Mouse (Mus musculus) heart, embryonic 16.5 days (tissue): ENCODE data around the gene Dync2li1. TPM values are rescaled to one million over a fixed set of nuclear protein-coding genes. Genes with fewer than 3 reads are reported as not detected.
A peak's percentile ranks its signal among the peaks of the same experiment; 100 is the strongest.

Experiments
- ATAC-seq: fragments of 200-750 bp; cut with Nextera tagmentation; replicated peaks from 2 replicates; pipeline ENCODE4 v1.8.0; 2017; ENCODE audit warnings: moderate number of reproducible peaks; ENCODE audit not compliant: insufficient read depth, low FRiP score; ENCODE audit errors: extremely low read depth
- H3K27ac ChIP-seq: fragments of 300-500 bp; sonication (generic); 2 replicates; pipeline ENCODE4 v1.5.1; 2014; ENCODE audit warnings: mild to moderate bottlenecking, low read length, control low read depth, moderate library complexity
- H3K27me3 ChIP-seq: fragments of 300-500 bp; sonication (generic); 2 replicates; pipeline ENCODE4 v1.6.1; 2014; ENCODE audit warnings: low read length, mixed read lengths; ENCODE audit not compliant: control insufficient read depth, insufficient read depth
- H3K36me3 ChIP-seq: fragments of 300-500 bp; sonication (generic); 2 replicates; pipeline ENCODE4 v1.6.1; 2014; ENCODE audit not compliant: control insufficient read depth, insufficient read depth
- H3K4me1 ChIP-seq: fragments of 300-500 bp; sonication (generic); 2 replicates; pipeline ENCODE4 v1.6.1; 2014; ENCODE audit warnings: low read length, mixed read lengths; ENCODE audit not compliant: control insufficient read depth, insufficient read depth
- H3K4me2 ChIP-seq: fragments of 300-500 bp; sonication (generic); 2 replicates; pipeline ENCODE4 v1.6.1; 2014; ENCODE audit warnings: low read depth, mild to moderate bottlenecking, control low read depth, low read length
- H3K4me3 ChIP-seq: fragments of 300-500 bp; sonication (generic); 2 replicates; pipeline ENCODE4 v1.5.1; 2014; ENCODE audit warnings: mild to moderate bottlenecking, control low read depth, low read length
- H3K9ac ChIP-seq: fragments of 300-500 bp; sonication (generic); 2 replicates; pipeline ENCODE4 v1.6.1; 2014; ENCODE audit warnings: low read length, control low read depth
- H3K9me3 ChIP-seq: fragments of 300-500 bp; sonication (generic); replicated peaks from 2 replicates; pipeline ENCODE4 v1.6.1; 2016; ENCODE audit warnings: low read length; ENCODE audit not compliant: control insufficient read depth
- WGBS: fragments of 180-500 bp; shearing (Covaris S2); extraction: QIAGEN DNeasy Blood & Tissue Kit; methylation state at CpG from one replicate; pipeline ENCODE4 v1.1.7; 2014; 5-methylcytosine and 5-hydroxymethylcytosine counted together
- polyA plus RNA-seq: library from polyadenylated mRNA; unstranded; fragments of >200 nt; fragmentation: Nextera tagmentation; extraction: Ambion mirVana; gene quantifications from 2 replicates; pipeline ENCODE4 v1.2.1, GENCODE M21; 2015

Gene Dync2li1
- polyA plus RNA-seq, 1 experiment from 2014 or later: 11.7 TPM

DNA sequence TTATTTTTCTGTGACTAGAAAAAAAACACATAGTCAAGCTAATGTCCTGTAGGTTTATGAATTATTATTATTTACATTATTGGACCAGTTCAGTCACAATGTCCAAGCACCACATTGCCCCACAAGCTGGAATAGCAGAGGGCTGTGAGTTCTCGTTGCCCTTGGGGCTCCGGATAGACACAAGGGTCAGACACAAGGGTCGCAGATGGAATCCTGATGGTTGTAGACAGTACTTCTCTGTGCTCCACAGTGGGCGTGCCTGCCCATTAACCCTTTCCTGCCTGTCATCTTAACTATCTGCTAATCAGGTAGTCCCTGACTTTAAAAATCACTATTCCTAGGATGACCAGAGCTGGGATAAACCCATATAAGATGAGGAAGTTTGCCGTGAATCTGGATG, 31.9 kb downstream of the Dync2li1 start:
- WGBS: 39% methylated on average over 5 of the region's 5 CpGs
- Histone ChIP-seq H3K9ac (no peak overlapping the region), H3K36me3 (no peaks in the 10 kb centered on the region), H3K4me3 (no peak overlapping the region), H3K9me3 (no peaks in the 10 kb centered on the region), H3K27me3 (no peaks in the 10 kb centered on the region), H3K27ac (no peak overlapping the region), H3K4me2 (no peak overlapping the region), H3K4me1 (no peaks in the 10 kb centered on the region; the same call in 1 of the 2 replicates)
- ATAC-seq: no peak

- no peaks in the 10 kb centered on the region for H3K27me3 ChIP-seq
- no peaks in the 10 kb centered on the region for H3K9me3 ChIP-seq
- no peaks in the 10 kb centered on the region for H3K36me3 ChIP-seq
- H3K9ac ChIP-seq: no peak overlapping the region
- 79% methylated on average over 8 of the region's 8 CpGs for WGBS
- no peak overlapping the region for H3K4me3 ChIP-seq
- no peak overlapping the region for H3K27ac ChIP-seq
- no peak for ATAC-seq
- H3K4me1 ChIP-seq: no peaks in the 10 kb centered on the region; the same call in 1 of the 2 replicates
- no peak overlapping the region for H3K4me2 ChIP-seq
Observed at GRCm38 (mm10) chr17:84658951-84659350, 32.7 kb downstream of the Dync2li1 start.

GRCm38 (mm10) chr17:84665053-84665452, 38.8 kb downstream of the Dync2li1 start:
- H3K36me3 ChIP-seq: no peaks in the 10 kb centered on the region
- no peaks in the 10 kb centered on the region for H3K27me3 ChIP-seq
- H3K4me3 ChIP-seq: no peak overlapping the region
- H3K4me2 ChIP-seq: no peak overlapping the region
- peaks cover 3% of the 10 kb centered on the region; the same call in 1 of the 2 replicates for H3K4me1 ChIP-seq
- ATAC-seq: no peak
- 30% methylated on average over 10 of the region's 10 CpGs for WGBS
- no peaks in the 10 kb centered on the region for H3K9me3 ChIP-seq
- H3K27ac ChIP-seq: no peak overlapping the region
- no peak overlapping the region for H3K9ac ChIP-seq

- H3K9ac ChIP-seq: no peak overlapping the region
- no peaks in the 10 kb centered on the region for H3K27me3 ChIP-seq
- no peak overlapping the region for H3K4me3 ChIP-seq
- no peak overlapping the region for H3K4me2 ChIP-seq
- no peak overlapping the region for H3K27ac ChIP-seq
- H3K9me3 ChIP-seq: no peaks in the 10 kb centered on the region
- 40% methylated on average over 9 of the region's 9 CpGs for WGBS
- ATAC-seq: no peak
- no peaks in the 10 kb centered on the region for H3K36me3 ChIP-seq
- H3K4me1 ChIP-seq: peaks cover 3% of the 10 kb centered on the region; the same call in 1 of the 2 replicates
Observed at GRCm38 (mm10) chr17:84665691-84666090, 39.4 kb downstream of the Dync2li1 start.

- no peaks in the 10 kb centered on the region for H3K27me3 ChIP-seq
- H3K4me2 ChIP-seq: no peak overlapping the region
- no peaks in the 10 kb centered on the region for H3K9me3 ChIP-seq
- 87% methylated on average over 3 of the region's 3 CpGs for WGBS
- H3K4me3 ChIP-seq: no peak overlapping the region
- no peaks in the 10 kb centered on the region for H3K36me3 ChIP-seq
- H3K27ac ChIP-seq: no peak overlapping the region
- no peak overlapping the region for H3K9ac ChIP-seq
- no peak for ATAC-seq
- H3K4me1 ChIP-seq: peaks cover 3% of the 10 kb centered on the region; the same call in 1 of the 2 replicates
Observed at GRCm38 (mm10) chr17:84667848-84668247, 41.6 kb downstream of the Dync2li1 start.

- ATAC-seq: no peak
- H3K36me3 ChIP-seq: no peaks in the 10 kb centered on the region
- H3K4me2 ChIP-seq: no peak overlapping the region
- H3K9ac ChIP-seq: no peak overlapping the region
- peaks cover 7% of the 10 kb centered on the region for H3K4me1 ChIP-seq
- H3K27ac ChIP-seq: no peak overlapping the region
- H3K4me3 ChIP-seq: no peak overlapping the region
- H3K27me3 ChIP-seq: no peaks in the 10 kb centered on the region; the same call in 1 of the 2 replicates
- H3K9me3 ChIP-seq: no peaks in the 10 kb centered on the region
- 66% methylated on average over 16 of the region's 16 CpGs for WGBS
Observed at GRCm38 (mm10) chr17:84672376-84673369, 46.4 kb downstream of the Dync2li1 start.

- Histone ChIP-seq H3K4me2 (no peak overlapping the region), H3K4me1 (peaks cover 7% of the 10 kb centered on the region), H3K36me3 (no peaks in the 10 kb centered on the region), H3K9me3 (no peaks in the 10 kb centered on the region), H3K4me3 (no peak overlapping the region), H3K27me3 (no peaks in the 10 kb centered on the region; the same call in 1 of the 2 replicates), H3K9ac (no peak overlapping the region), H3K27ac (no peak overlapping the region)
- 55% methylated on average over 7 of the region's 7 CpGs for WGBS
- ATAC-seq: no peak
Observed at GRCm38 (mm10) chr17:84674048-84674447, 47.8 kb downstream of the Dync2li1 start.

GRCm38 (mm10) chr17:84675204-84675603, 48.9 kb downstream of the Dync2li1 start:
- Histone ChIP-seq H3K4me1 (peaks cover 7% of the 10 kb centered on the region), H3K4me3 (no peak overlapping the region), H3K9ac (no peak overlapping the region), H3K9me3 (no peaks in the 10 kb centered on the region), H3K4me2 (no peak overlapping the region), H3K27ac (no peak overlapping the region), H3K27me3 (no peaks in the 10 kb centered on the region; the same call in 1 of the 2 replicates), H3K36me3 (no peaks in the 10 kb centered on the region)
- WGBS: 43% methylated on average over 4 of the region's 4 CpGs
- no peak for ATAC-seq

DNA sequence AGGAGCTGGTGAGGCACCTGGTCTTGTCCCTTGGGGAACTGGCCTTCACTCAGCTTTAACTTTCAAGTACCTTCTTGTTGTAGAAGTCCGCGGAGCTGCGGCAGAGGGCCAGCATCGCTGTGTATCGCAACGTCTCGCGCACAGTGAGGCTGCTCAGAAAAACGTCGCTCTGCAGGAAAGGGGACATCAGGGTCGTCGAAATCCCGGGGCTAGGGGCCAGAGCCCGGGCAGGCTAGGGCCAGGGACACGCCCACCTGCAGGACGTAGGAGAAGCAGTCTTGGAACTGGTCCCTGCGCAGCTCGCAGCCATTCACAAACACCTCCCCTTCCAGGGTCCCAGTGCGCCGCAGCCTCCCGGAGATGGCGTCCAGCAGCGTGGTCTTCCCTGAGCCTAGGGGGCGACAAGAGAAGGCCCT, 49.7 kb downstream of the Dync2li1 start, which contains the start of gene Abcg8:
Abcg8 (plus strand) TSS at position 352 of the 416 bp plus-strand sequence.
- 2% methylated on average over 24 of the region's 24 CpGs for WGBS
- H3K27ac ChIP-seq: no peak within 1 kb of the TSS
- peak within 1 kb of the TSS; percentile 55 for H3K4me3 ChIP-seq
- ATAC-seq: no peak
- H3K4me1 ChIP-seq: peaks cover 7% of the 10 kb centered on the region
- no peaks in the 10 kb centered on the region for H3K36me3 ChIP-seq
- H3K9ac ChIP-seq: peak within 1 kb of the TSS; percentile 39
- H3K9me3 ChIP-seq: no peaks in the 10 kb centered on the region
- H3K27me3 ChIP-seq: no peaks in the 10 kb centered on the region; the same call in 1 of the 2 replicates
- H3K4me2 ChIP-seq: peak within 1 kb of the TSS; percentile 92
